Mouse (Mus musculus) embryo, embryonic 11 days (tissue): ENCODE results near the gene Rbm4.

Experiments
- DNase-seq: peaks from one replicate; pipeline ENCODE4 v3.0.0-alpha.2; 2015

The Rbm4 gene

GRCm38 (mm10) chr19:4739053-4739452, 54.6 kb downstream of the Rbm4 start:
- no peak for DNase-seq

GRCm38 (mm10) chr19:4737866-4738265, 55.8 kb downstream of the Rbm4 start:
- DNase-seq, result no peak
